Comparison of ENCODE assay signal across 9 mouse cellular contexts in the genomic region with DNA sequence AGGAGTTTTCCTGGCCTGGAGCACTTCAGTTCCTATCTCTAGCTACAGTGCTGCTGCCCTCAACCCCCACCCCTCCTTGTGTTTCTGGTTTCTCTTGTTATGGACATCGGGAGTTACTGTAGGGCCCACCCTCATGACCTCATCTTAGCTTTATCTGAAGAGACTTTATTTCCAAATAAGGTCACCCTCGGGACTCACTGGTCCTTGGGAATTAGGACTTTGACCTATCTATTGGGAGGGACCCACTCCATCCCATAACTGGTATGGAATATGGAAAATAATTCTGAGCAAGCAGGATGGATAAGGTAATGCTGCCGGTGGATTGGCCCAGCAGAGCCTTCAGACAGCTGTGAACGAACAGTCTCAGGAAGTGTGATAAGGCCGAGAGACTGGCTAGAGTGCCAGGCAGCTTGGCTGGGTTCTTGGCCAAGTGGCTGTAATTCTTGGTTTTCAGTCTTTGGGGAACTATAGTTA. TPM values are rescaled to one million over a fixed set of nuclear protein-coding genes. Genes with fewer than 3 reads are reported as not detected.
DNase-seq lines count a peak whose midpoint lies in the region; ATAC-seq and TF ChIP-seq lines count a peak whose summit lies in the region.
"Had no signal": no experiment of that assay in that cellular context is flagged by ENCODE, and none has a peak within 500 bp of the region (broad histone marks: within the 10 kb centered on the region; RNA-seq: fewer than 3 reads in every experiment).

No protein-coding gene starts in this region.

- H3K27me3 ChIP-seq in heart, embryonic 11.5 days (ENCODE audit: control insufficient read depth, insufficient read depth, low read length): no peaks in the 10 kb centered on the region
- no peaks in the 10 kb centered on the region for H3K27me3 ChIP-seq in small intestine, adult 2 months (ENCODE audit: control insufficient read depth, insufficient read depth, low read length)
- H3K27me3 ChIP-seq: hindbrain, embryonic 13.5 days had no signal

- no peak for TF ChIP-seq CTCF in small intestine, adult 2 months (IDR thresholded peaks at IDR 0.05; ENCODE audit: extremely low read depth, insufficient read length, insufficient replicate concordance, low read depth, low read length)

- peaks cover 66% of the 10 kb centered on the region for H3K4me1 ChIP-seq in heart, embryonic 11.5 days (ENCODE audit: control insufficient read depth, insufficient read depth, low read length)
- H3K4me1 ChIP-seq in small intestine, adult 2 months (ENCODE audit: control insufficient read depth, insufficient read depth, insufficient read length, low read length): peaks cover 19% of the 10 kb centered on the region; the same call in 1 of the 2 replicates

- no peaks in the 10 kb centered on the region for H3K9me3 ChIP-seq in heart, embryonic 11.5 days (replicated peaks; ENCODE audit: control insufficient read depth, low read length)
- H3K9me3 ChIP-seq: hindbrain, embryonic 13.5 days had no signal

- no peaks in the 10 kb centered on the region for H3K36me3 ChIP-seq in heart, embryonic 11.5 days (ENCODE audit: control insufficient read depth, insufficient read depth, low read length)
- no peaks in the 10 kb centered on the region; the same call in 1 of the 2 replicates for H3K36me3 ChIP-seq in small intestine, adult 2 months (ENCODE audit: control insufficient read depth, insufficient read depth, low read length)
- H3K36me3 ChIP-seq: hindbrain, embryonic 13.5 days had no signal

- H3K4me3 ChIP-seq in heart, embryonic 11.5 days (ENCODE audit: low read depth, low read length): no peak overlapping the region
- no peak overlapping the region for H3K4me3 ChIP-seq in small intestine, adult 2 months (ENCODE audit: low read depth, low read length)
- H3K4me3 ChIP-seq: hindbrain, embryonic 13.5 days had no signal

- TF ChIP-seq POLR2A in small intestine, adult 2 months (IDR thresholded peaks at IDR 0.05; ENCODE audit: low read depth, low read length): no peak

- DNase-seq in liver: peak; percentile 42
- DNase-seq in c-Kit-positive CD71-positive TER-119-positive erythroid progenitor cells, embryonic 14.5 days (ENCODE audit: low spot score): no peak
- DNase-seq in thymus, postnatal 10 days (ENCODE audit: low spot score in 2 of 2): no peak
- no peak for DNase-seq in layer of hippocampus, adult 9-11 months
- DNase-seq: spleen, adult 18-20 months had no signal

- peak overlapping the region; percentile 92 for H3K27ac ChIP-seq in heart, embryonic 11.5 days (ENCODE audit: low read depth, low read length)
- peak overlapping the region; percentile 19 for H3K27ac ChIP-seq in small intestine, adult 2 months (ENCODE audit: insufficient read depth, low read depth, low read length)
- H3K27ac ChIP-seq: hindbrain, embryonic 13.5 days had no signal

- ATAC-seq in common myeloid progenitor, adult 5-6 weeks (replicated peaks; ENCODE audit: low read depth, poor library complexity, severe bottlenecking): peak; percentile 76
- peak; percentile 77 for ATAC-seq in heart, embryonic 11.5 days (replicated peaks; ENCODE audit: insufficient number of reproducible peaks, low FRiP score, low TSS enrichment)

- peak overlapping the region; percentile 40 for H3K4me2 ChIP-seq in heart, embryonic 11.5 days
- H3K4me2 ChIP-seq: hindbrain, embryonic 13.5 days had no signal

- WGBS in heart, embryonic 11.5 days (ENCODE audit: insufficient replicate concordance): 11% methylated on average over 5 of the region's 5 CpGs
- 13% methylated on average over 5 of the region's 5 CpGs for WGBS in small intestine, adult 2 months

- H3K9ac ChIP-seq in heart, embryonic 11.5 days (ENCODE audit: low read depth, low read length): peak overlapping the region; percentile 43; the same call in 1 of the 2 replicates
- H3K9ac ChIP-seq: hindbrain, embryonic 13.5 days had no signal

RNA-seq across cellular contexts. Expression of gene Ccdc6, which starts 35.2 kb away (rescaled TPM):
- 24.3 and 29.0 TPM in 2 replicates for total RNA-seq in common myeloid progenitor, adult 5-6 weeks (2017)
- 18.5 and 23.0 TPM in 2 replicates for polyA plus RNA-seq in heart, embryonic 11.5 days (2014; fragmentation: Nextera tagmentation; extraction: Ambion mirVana)
- polyA plus RNA-seq in small intestine, adult 2 months (2012; rRNA removed): 16.6 and 34.6 TPM in 2 replicates
